Mouse (Mus musculus) intestine, embryonic 14.5 days (tissue): ENCODE data around the gene Abhd17a. TPM values are rescaled to one million over a fixed set of nuclear protein-coding genes. Genes with fewer than 3 reads are reported as not detected.
A peak's percentile ranks its signal among the peaks of the same experiment; 100 is the strongest.

Experiments used
- ATAC-seq: fragments of 200-750 bp; cut with Nextera tagmentation; replicated peaks from 2 replicates; pipeline ENCODE4 v1.8.0; 2017; ENCODE audit warnings: low read depth, moderate number of reproducible peaks, moderate TSS enrichment, moderate library complexity; ENCODE audit not compliant: low FRiP score, low TSS enrichment
- DNase-seq: peaks from one replicate; pipeline ENCODE4 v3.0.0-alpha.2; 2018; ENCODE audit warnings: low spot score
- H3K27ac ChIP-seq: fragments of 300-500 bp; sonication (generic); 2 replicates; pipeline ENCODE4 v1.5.1; 2014; ENCODE audit warnings: low read depth, mild to moderate bottlenecking, control low read depth
- H3K27me3 ChIP-seq: fragments of 300-500 bp; sonication (generic); replicated peaks from 2 replicates; pipeline ENCODE4 v1.6.1; 2014; ENCODE audit warnings: low read length, control low read depth; ENCODE audit not compliant: control insufficient read depth, insufficient read depth
- H3K36me3 ChIP-seq: fragments of 300-500 bp; sonication (generic); 2 replicates; pipeline ENCODE4 v1.6.1; 2014; ENCODE audit warnings: low read length, control low read depth; ENCODE audit not compliant: control insufficient read depth, insufficient read depth
- H3K4me1 ChIP-seq: fragments of 300-500 bp; sonication (generic); replicated peaks from 2 replicates; pipeline ENCODE4 v1.6.1; 2014; ENCODE audit warnings: low read length, control low read depth, mixed read lengths; ENCODE audit not compliant: control insufficient read depth, insufficient read depth
- H3K4me2 ChIP-seq: fragments of 300-500 bp; sonication (generic); 2 replicates; pipeline ENCODE4 v1.6.1; 2014; ENCODE audit warnings: low read length
- H3K4me3 ChIP-seq: fragments of 300-500 bp; sonication (generic); 2 replicates; pipeline ENCODE4 v1.5.1; 2014; ENCODE audit warnings: low read depth, low read length, control low read depth, mixed read lengths
- H3K9ac ChIP-seq: fragments of 300-500 bp; sonication (generic); 2 replicates; pipeline ENCODE4 v1.6.1; 2014; ENCODE audit warnings: mild to moderate bottlenecking, low read length
- H3K9me3 ChIP-seq: fragments of 300-500 bp; sonication (generic); 2 replicates; pipeline ENCODE4 v1.6.1; 2016; ENCODE audit warnings: low read length, control low read depth; ENCODE audit not compliant: control insufficient read depth
- WGBS: fragments of 180-500 bp; shearing (Covaris S2); extraction: QIAGEN DNeasy Blood & Tissue Kit; methylation state at CpG from one replicate; pipeline ENCODE4 v1.1.7; 2014; 5-methylcytosine and 5-hydroxymethylcytosine counted together
- polyA plus RNA-seq: library from polyadenylated mRNA; unstranded; fragments of >200 nt; fragmentation: Nextera tagmentation; extraction: Ambion mirVana; gene quantifications from 2 replicates; pipeline ENCODE4 v1.2.1, GENCODE M21; 2014

The Abhd17a gene
- polyA plus RNA-seq, 1 experiment from 2014 or later = 114 TPM

DNA sequence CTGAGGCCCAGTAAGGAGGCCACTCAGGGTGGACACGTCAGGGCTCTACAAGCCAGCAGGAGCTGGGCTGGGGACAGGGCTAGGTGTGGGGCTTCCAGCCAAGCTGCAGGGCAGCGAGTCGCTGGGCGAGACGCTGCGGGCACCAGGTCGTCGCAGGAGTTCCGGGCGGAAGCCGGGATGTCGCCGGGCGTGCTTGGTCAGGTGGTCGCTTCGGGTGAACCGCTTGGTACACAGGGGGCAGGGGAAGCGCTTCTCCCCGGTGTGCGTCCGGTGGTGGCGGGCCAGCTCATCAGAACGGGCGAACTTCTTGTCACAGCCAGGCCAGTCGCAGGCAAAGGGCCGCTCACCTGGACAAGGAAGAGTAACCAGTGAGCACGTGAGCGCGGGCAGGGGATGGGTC, 21.3 kb downstream of the Abhd17a start:
- Histone ChIP-seq H3K27ac (no peak overlapping the region), H3K9ac (no peak overlapping the region), H3K4me1 (peaks cover 31% of the 10 kb centered on the region), H3K4me2 (no peak overlapping the region), H3K9me3 (no peaks in the 10 kb centered on the region), H3K27me3 (no peaks in the 10 kb centered on the region), H3K4me3 (no peak overlapping the region), H3K36me3 (peaks cover 21% of the 10 kb centered on the region)
- DNase-seq (no peak), ATAC-seq (no peak)
- 93% methylated on average over 29 of the region's 29 CpGs for WGBS

DNA sequence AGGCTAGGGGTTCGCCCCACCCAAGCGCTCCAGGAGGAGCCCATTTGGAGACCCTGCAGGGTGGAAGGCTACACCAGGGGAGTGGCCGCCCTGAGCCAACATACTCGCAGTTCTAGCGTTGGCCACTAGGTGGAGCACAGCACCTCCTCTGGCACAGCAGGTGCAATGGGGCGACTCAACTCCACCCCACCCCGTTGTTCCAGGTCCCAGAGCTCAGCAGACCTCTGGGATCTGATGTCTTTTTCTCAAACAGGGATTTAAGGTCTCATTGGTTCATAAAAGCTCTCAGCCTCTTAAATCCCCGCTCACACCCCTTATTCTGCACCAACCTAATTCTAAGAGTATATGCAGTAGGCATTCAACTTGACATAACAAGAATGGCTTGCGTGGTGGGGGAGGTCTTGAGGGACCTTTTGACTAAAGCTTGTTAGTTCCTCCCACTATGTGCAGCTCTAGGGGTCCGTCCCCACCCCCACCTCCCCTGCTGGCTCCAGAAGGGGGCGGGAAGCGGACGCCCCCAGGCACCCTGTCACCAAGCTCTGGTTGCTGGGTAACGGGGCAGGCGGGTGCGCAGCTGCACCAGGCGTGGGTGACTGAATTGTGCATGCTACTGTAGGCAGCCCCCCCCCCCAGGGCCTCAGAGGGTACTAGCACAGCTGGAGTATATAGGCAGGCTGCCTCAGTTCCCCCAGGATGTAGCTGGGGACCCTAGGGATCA, 23.6 kb downstream of the Abhd17a start:
- Histone ChIP-seq H3K4me2 (no peak overlapping the region), H3K27me3 (no peaks in the 10 kb centered on the region), H3K27ac (no peak overlapping the region), H3K36me3 (peaks cover 21% of the 10 kb centered on the region), H3K9ac (no peak overlapping the region), H3K4me3 (no peak overlapping the region), H3K4me1 (peaks cover 25% of the 10 kb centered on the region), H3K9me3 (no peaks in the 10 kb centered on the region)
- WGBS = 29% methylated on average over 17 of the region's 17 CpGs
- ATAC-seq (peak; percentile 21), DNase-seq (peak; percentile 98)

DNA sequence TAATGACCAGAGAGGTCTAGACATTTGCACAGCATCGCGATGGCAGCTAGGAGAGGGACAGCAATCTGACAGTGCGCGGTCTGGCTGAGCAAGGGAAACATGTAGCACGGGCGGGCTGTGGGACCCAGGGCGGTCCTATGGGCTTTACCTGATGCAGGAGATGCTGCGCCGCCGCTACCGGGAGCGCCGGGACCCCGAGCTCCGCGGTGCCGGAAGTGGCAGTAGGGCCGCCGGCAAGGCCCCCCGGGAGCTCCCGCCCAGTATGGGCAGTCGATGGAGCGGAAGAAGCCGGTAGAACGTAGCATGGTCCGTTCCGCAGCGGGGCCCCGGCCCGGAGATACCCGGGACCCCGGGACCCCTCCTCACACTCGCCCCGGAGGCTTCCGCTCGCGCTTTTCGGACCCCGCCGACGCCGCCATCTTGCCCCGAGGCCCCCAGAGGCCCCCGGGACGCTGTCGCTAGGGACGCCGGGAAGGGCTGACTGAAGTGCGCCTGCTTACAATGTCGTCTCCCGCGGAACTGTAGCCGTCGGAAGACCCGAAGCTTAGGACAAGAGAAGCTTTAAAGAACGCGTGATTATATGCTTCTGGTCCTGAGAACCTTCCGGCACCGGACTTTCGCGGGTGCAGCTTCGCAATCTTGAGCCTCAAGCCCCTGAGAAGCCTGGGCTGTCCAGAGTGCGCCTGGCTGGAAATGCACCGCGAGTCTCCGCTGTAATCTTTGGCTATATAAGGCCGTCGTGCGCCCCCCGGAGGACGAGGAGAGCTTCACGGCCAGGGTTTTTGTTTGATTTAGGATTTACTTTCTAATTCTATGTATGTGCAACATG, 28.8 kb downstream of the Abhd17a start, which contains the start of gene Rexo1:
Gene Rexo1, minus strand, starts transcription at position 445 of the 829 bp plus-strand sequence.
- peaks cover 17% of the 10 kb centered on the region for H3K4me1 ChIP-seq
- H3K27me3 ChIP-seq = no peaks in the 10 kb centered on the region
- under 1% methylated on average over 71 of the region's 72 CpGs for WGBS
- ATAC-seq = peak; percentile 81
- peak; percentile 99 for DNase-seq
- H3K9ac ChIP-seq = peak within 1 kb of the TSS; percentile 99
- H3K9me3 ChIP-seq = no peaks in the 10 kb centered on the region
- H3K36me3 ChIP-seq = 0 out of 2 replicates have a peak, but pooled peaks cover 5% of the 10 kb centered on the region
- peak within 1 kb of the TSS; percentile 100 for H3K4me3 ChIP-seq
- peak within 1 kb of the TSS; percentile 85 for H3K4me2 ChIP-seq
- peak within 1 kb of the TSS; percentile 96 for H3K27ac ChIP-seq

DNA sequence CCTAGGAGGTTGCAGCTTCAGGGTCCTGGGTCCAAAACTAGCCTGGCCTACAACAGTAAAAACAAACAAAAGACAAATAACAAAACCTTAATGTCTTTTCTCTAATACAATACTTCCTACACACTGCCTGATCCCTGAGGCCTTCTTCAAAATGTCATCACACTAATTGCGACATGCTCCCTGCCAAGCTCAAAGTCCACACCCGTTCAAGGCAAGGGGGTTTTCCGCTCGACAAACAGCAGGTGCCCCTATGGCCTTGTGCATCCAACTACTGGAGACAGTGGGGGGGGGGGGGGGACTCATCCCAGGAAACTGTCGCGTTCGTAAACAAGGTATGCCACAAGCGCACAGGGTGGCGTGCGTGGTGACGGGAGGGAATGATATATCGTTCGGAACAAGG, 29.5 kb downstream of the Abhd17a start:
- DNase-seq (no peak), ATAC-seq (peak; percentile 14; the same call in 1 of the 2 replicates)
- H3K27ac ChIP-seq = peak overlapping the region; percentile 96; the same call in 1 of the 2 replicates

DNA sequence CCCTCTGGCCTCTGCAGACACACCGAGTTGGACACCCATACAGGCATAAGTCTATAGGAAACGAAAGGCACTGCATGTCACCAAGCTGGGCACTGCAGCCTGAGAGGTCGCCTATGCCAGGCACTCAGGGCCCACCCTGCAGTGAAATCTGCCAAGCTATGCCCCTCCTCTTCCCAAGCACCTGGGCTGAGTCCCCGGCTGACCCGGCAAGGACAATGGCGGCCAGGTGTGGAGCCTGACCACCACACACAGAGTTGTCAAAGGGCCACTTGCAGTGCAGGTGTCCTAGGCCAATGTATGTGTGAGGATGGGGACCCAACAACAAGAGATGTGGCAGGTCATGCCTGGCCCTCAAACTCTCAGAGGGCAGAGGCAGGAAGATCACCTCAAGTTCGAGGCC, 30.7 kb downstream of the Abhd17a start:
- no peak for DNase-seq
- no peaks in the 10 kb centered on the region for H3K27me3 ChIP-seq
- no peaks in the 10 kb centered on the region for H3K36me3 ChIP-seq
- no peak for ATAC-seq
- H3K9ac ChIP-seq = no peak overlapping the region
- H3K9me3 ChIP-seq = no peaks in the 10 kb centered on the region
- no peak overlapping the region for H3K27ac ChIP-seq
- no peak overlapping the region for H3K4me3 ChIP-seq
- H3K4me2 ChIP-seq = no peak overlapping the region
- H3K4me1 ChIP-seq = peaks cover 17% of the 10 kb centered on the region
- WGBS = 94% methylated on average over 7 of the region's 7 CpGs

More for the DNA sequence above, 29.5 kb downstream of the Abhd17a start:
- peak overlapping the region; percentile 85 for H3K4me2 ChIP-seq
- H3K9ac ChIP-seq = peak overlapping the region; percentile 99
- 0 out of 2 replicates have a peak, but pooled peaks cover under 1% of the 10 kb centered on the region for H3K36me3 ChIP-seq
- H3K4me3 ChIP-seq = peak overlapping the region; percentile 100
- WGBS = under 1% methylated on average over 13 of the region's 13 CpGs
- H3K4me1 ChIP-seq = peaks cover 17% of the 10 kb centered on the region
- no peaks in the 10 kb centered on the region for H3K9me3 ChIP-seq
- no peaks in the 10 kb centered on the region for H3K27me3 ChIP-seq

DNA sequence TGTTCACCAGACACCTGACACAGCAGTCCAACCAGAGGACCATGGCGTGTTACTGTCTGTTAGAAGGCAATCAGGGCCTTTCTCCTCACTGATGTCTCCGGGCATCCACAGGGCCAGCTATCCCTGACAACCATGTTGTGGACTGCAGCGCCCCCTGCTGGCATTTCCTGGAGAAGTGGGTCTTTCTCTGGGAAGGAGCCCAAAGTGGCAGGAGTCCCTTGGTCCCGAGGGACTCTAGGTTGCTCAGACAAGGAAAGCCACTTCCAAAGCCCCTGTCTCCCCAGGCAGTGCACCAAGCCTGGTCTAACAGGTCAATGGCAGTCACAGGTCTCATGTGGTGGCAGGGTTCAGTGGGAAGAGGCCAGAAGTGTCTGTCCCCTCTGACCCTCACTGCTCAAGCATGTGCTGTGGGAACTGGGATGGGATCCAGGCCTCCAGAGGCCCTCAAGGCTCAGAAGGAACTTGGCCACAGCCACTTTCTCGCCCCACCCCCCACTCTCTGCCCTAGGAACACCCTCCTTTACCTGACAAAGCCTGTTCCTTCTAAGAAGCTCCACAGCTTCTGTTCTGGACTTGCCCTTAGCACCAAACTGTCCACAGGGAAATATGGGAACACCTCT, 32.7 kb downstream of the Abhd17a start:
- DNase-seq (peak; percentile 88), ATAC-seq (no peak)
- Histone ChIP-seq H3K9ac (no peak overlapping the region), H3K27me3 (no peaks in the 10 kb centered on the region), H3K4me1 (peaks cover 17% of the 10 kb centered on the region), H3K36me3 (no peaks in the 10 kb centered on the region), H3K9me3 (no peaks in the 10 kb centered on the region), H3K27ac (no peak overlapping the region), H3K4me2 (no peak overlapping the region), H3K4me3 (no peak overlapping the region)
- 34% methylated on average over 5 of the region's 5 CpGs for WGBS

DNA sequence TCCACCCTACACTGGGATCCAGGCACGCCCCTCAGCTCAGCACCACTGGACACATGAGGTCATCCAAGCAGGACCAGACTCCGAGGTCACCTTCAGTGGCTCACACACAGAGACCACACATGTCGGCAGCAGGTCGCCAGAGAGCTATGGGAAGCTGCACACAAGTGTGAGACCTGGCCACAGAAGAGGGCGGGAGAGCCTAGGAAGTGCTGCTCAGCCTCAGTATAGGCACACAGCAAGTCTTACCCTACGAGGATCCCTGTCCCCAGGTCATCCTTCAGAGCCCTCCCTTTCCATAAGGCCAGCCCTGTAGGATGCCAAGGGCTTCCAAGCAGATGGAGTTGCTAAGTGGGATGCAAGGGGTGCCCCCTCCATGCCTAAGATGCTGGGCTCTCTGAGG, 36.1 kb downstream of the Abhd17a start:
- H3K4me1 ChIP-seq = peaks cover 6% of the 10 kb centered on the region
- H3K27me3 ChIP-seq = no peaks in the 10 kb centered on the region
- no peak overlapping the region for H3K9ac ChIP-seq
- H3K4me3 ChIP-seq = no peak overlapping the region
- no peaks in the 10 kb centered on the region for H3K9me3 ChIP-seq
- 82% methylated on average over 6 of the region's 6 CpGs for WGBS
- no peak for DNase-seq
- no peak overlapping the region for H3K4me2 ChIP-seq
- peaks cover 19% of the 10 kb centered on the region for H3K36me3 ChIP-seq
- no peak overlapping the region for H3K27ac ChIP-seq
- ATAC-seq = no peak

DNA sequence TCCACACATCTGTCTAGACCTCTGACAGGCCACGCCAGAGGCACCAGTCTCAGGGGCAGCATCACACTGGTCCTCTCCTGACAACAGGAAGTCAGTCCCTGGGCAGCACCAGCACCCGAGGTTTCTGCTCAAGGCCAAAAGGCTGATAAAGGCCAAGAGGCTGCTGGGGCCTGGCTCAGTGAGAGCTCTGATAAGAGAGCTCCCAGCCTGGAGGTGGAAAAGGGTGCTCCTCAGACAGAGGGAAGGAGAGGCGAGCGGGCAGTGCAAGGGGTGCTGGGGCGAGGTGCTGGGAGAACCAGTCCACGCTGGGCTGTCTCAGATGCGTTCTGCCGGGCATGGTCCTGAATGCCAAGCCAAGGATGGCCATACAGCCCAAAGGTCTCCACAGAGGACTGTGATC, 36.6 kb downstream of the Abhd17a start:
- H3K36me3 ChIP-seq = peaks cover 19% of the 10 kb centered on the region
- ATAC-seq = no peak
- H3K9me3 ChIP-seq = no peaks in the 10 kb centered on the region
- 89% methylated on average over 8 of the region's 8 CpGs for WGBS
- no peaks in the 10 kb centered on the region for H3K27me3 ChIP-seq
- H3K4me3 ChIP-seq = no peak overlapping the region
- DNase-seq = no peak
- H3K4me1 ChIP-seq = peaks cover 6% of the 10 kb centered on the region
- H3K27ac ChIP-seq = no peak overlapping the region
- no peak overlapping the region for H3K4me2 ChIP-seq
- no peak overlapping the region for H3K9ac ChIP-seq
